Mouse (Mus musculus) liver, adult 10 weeks (tissue): ENCODE measurements around the gene Emc10. TPM values are rescaled to one million over a fixed set of nuclear protein-coding genes. Genes with fewer than 3 reads are reported as not detected.

Experiments
- polyA plus RNA-seq: library from polyadenylated mRNA; stranded (reverse); fragments of 350-450 nt; fragmentation: Illumina TruSeq; extraction: RNeasy Lipid Tissue Mini Kit (QIAGEN cat#74804); gene quantifications from one replicate; pipeline ENCODE4 v1.2.3, GENCODE M21; 2014; ENCODE audit warnings: low read depth, low replicate concordance

Emc10 gene
- polyA plus RNA-seq, result 4.1 TPM

GRCm38 (mm10) chr7:44495992-44496770 lies at the start of gene Emc10, which contains the start of gene Fam71e1:
Gene Emc10 (minus strand): TSS chr7:44496529.
Gene Fam71e1 (plus strand): TSS chr7:44496581.

GRCm38 (mm10) chr7:44531946-44532732 lies 35.8 kb upstream of the Emc10 start, which contains the start of gene Spib:
Gene Spib (minus strand): TSS chr7:44532071.

DNA sequence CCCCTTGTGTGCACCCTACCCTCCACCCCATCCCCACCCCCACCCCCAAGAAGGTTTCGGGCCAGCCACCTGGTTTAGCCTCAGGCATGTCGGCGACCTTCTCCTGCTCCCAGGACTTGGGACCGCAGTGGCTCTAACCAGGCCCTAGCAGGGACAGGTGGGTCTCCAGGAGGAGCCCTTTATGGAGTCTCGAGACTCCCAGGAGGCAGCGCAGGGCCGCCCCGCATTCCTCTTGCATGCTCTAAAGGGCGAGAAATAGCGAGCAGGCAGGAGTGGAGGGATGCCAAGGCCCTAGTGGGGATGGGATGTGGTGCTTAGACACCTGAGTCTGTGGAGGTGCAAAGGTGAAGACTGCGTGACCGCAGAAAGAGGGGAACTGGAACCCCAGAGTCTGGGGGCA lies 28.2 kb upstream of the Emc10 start, which contains the start of gene Mybpc2:
Gene Mybpc2 (minus strand): TSS at position 155 of the 400 bp plus-strand sequence.

DNA sequence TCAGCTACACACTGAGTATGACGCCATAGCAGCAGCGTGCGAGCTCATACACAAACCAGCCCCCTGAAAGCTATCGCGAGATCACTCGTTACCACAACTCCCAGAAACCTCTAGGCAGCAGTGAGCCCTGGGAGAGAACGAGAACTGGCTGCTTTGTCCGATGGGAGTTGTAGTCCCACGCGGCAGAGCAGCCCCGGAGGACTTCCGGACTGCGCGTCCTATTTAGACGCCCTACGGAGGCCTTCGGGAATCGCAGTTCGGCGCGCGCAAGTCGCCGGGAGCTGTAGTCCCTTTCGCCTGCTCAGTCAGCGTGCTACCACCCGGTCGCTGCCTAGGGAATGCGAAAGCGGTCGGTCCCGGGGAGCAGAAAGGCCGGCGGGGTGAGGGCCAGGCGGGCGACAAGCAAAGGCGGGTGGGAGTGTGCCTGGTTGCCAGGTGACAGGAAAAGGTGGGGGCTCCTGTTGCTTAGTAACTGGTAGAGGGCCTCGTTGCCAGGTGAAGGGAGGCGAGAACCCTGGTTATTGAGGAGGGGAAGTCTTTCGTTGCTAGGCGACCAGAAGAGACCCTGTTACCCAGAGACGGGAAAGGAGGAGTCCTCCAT lies 28.4 kb downstream of the Emc10 start, which contains the start of gene Josd2:
Gene Josd2 (plus strand): TSS at position 170 of the 601 bp plus-strand sequence.

GRCm38 (mm10) chr7:44465111-44465510 lies 31.2 kb downstream of the Emc10 start, which contains the start of gene Aspdh:
Gene Aspdh (plus strand): TSS chr7:44465391.

Other genes with a start within 250 kb of the Emc10 start
- not detected for gene 1700028J19Rik, start 249.8 kb downstream of the Emc10 start, polyA plus RNA-seq
- 6.4 TPM for gene 2410002F23Rik, start 249.8 kb downstream of the Emc10 start, polyA plus RNA-seq
- not detected for gene Acp4, start 239.2 kb downstream of the Emc10 start, polyA plus RNA-seq
- not detected for gene Gm15517, start 235.1 kb downstream of the Emc10 start, polyA plus RNA-seq
- gene Clec11a, start 189.6 kb downstream of the Emc10 start, polyA plus RNA-seq, result 0.40 TPM
- not detected for gene Shank1, start 186.3 kb downstream of the Emc10 start, polyA plus RNA-seq
- gene Syt3, start 112.4 kb downstream of the Emc10 start, polyA plus RNA-seq, result not detected
- gene 1700008O03Rik, start 110.7 kb downstream of the Emc10 start, polyA plus RNA-seq, result not detected
- not detected for gene Lrrc4b, start 67.5 kb downstream of the Emc10 start, polyA plus RNA-seq
- 22.2 TPM for gene Aspdh, start 31.1 kb downstream of the Emc10 start, polyA plus RNA-seq
- 7.7 TPM for gene Josd2, start 28.5 kb downstream of the Emc10 start, polyA plus RNA-seq
- not detected for gene Fam71e1, start 52 bp upstream of the Emc10 start, polyA plus RNA-seq
- gene Mybpc2, start 28.1 kb upstream of the Emc10 start, polyA plus RNA-seq, result not detected
- not detected for gene Spib, start 35.5 kb upstream of the Emc10 start, polyA plus RNA-seq
- gene Pold1, start 52.3 kb upstream of the Emc10 start, polyA plus RNA-seq, result not detected
- gene Nr1h2, start 57.4 kb upstream of the Emc10 start, polyA plus RNA-seq, result 2.0 TPM
- 0.37 TPM for gene Napsa, start 75.9 kb upstream of the Emc10 start, polyA plus RNA-seq
- gene Kcnc3, start 94.1 kb upstream of the Emc10 start, polyA plus RNA-seq, result 0.56 TPM
- 0.37 TPM for gene Myh14, start 174.3 kb upstream of the Emc10 start, polyA plus RNA-seq
- gene Izumo2, start 212.2 kb upstream of the Emc10 start, polyA plus RNA-seq, result not detected